Mouse (Mus musculus): Measurements from ENCODE around the gene 6430548M08Rik.

Gene 6430548M08Rik

DNA sequence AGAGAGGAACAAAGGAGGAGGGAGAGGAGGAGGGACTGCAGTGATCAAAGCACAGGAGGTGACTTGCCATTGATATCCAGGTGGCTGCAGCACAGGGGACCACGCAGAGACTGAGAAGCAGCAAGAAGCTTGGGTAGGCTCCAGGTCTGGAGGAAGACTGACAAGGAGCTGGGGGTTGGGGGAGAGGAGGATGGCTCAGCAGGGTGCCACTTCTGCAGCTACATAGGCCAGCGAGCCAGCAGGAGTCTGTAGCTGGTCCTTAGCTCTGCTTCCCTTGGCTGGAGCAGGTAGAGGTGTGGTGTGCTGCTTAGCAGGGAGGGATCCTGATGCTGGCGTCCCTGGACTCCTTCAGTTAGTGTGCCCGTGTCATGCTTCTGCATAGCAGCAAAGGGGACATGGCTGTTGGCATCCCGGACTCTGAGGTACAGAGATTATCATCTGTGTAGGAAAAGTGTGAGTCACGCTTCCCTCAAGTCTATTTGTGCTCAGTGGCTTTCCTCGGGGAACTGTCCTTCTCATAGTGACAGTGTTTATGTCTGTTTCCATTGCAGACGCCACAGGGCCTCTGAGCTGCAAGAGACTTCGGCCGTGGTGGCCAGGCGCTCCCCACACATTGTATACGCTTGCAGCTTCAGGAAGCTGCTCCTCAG, 30.8 kb downstream of the 6430548M08Rik start:
- DNase-seq (ENCODE audit: low read depth) = no peak

DNA sequence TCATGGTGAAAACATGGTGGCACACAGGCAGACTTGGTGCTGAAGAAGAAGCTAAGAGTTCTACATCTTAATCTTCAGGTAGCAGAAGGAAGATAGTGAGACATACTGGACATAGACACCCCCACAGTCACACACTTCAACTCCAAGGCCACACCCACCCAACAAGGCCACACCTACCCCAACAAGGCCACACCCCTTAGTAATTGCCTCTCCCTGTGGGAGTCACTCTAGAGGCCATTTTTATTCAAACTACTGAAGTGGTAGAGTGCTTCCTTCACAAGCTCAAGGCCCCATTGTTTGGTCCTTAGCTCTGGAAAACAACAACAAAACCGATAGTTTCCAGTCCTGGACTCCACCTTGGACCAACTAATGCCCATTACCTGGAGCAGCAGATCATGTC, 32.1 kb downstream of the 6430548M08Rik start:
- DNase-seq (ENCODE audit: low read depth) = no peak

GRCm38 (mm10) chr8:120150028-120150427, 36.1 kb downstream of the 6430548M08Rik start:
- no peak for DNase-seq (ENCODE audit: low read depth)

DNA sequence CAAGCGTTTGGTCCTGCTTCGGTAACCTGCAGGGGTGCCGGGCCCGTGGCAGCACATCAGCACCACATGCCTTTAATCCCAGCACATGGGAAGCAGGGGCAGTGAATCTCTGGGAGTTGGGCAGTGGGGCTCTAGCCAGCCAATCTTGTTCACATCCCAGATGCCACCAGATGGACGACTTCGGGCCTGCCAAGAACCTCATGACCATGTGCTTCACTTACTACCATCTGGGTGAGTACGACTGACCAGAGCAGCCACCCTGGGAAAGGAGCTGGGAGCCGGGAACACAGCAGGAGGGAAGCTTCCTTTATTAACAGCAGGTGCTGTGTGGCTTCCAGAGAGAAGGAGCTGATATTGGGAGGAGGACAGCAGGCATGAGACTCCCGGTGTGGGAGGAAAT, 37.2 kb downstream of the 6430548M08Rik start:
- no peak for DNase-seq (ENCODE audit: low read depth)

- DNase-seq (ENCODE audit: low read depth) = no peak
Observed at GRCm38 (mm10) chr8:120152636-120153035, 38.7 kb downstream of the 6430548M08Rik start.

DNA sequence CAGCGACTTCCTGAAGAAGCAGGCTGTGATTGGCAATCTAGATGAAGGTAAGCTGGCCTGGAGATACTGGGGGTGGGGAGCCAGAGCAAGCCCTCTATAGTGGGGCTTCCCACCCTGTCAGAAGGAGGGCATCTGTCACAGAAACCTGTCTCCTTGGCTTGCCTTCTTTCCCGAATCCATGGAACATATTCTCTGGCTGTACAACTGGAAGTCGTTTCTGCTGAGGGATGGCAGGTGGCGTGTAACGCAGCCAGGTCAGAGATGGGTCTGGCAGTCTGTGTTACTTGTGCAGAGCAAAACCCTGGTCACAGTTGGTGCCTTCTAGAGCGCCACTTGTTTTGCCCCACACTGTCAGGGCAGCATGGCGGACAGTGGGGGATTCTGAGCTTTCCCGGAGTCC, 46.4 kb downstream of the 6430548M08Rik start:
- DNase-seq (ENCODE audit: low read depth) = no peak

DNA sequence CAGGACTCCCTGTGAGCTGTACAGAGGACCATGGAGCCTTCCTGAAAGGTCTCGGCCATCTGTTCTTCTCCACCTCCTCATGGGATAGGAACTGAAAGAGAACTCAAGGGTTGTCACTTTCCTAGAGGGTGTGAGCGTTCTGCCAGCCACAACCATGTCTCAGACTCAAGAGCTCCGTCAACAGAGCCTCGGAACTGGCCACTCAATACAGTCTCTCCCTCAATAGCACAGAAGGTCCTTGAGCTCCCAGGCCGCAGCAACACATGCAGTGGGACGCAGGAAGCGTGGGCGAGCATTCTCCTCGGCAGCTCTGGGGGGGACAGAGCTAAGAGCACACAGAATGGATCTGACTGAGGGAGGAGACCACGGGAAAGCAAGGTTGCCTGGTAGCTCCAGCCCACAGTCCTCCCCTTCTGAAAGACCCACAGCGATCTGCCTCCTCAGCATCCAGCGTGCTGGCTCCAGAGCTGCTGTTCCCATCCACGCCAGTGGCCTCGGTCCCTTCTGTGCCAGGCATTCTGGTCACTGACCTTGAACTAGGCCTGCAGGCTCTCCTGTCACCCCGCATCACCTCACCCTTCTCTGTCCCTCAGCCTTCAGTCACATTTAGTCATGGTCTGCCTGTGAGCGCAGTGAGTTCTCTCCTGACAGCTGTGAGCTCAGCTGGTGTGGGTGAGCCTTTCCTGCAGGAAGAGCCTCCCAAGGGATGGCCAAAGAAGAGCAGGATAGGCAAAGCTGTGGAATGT, 47.9 kb downstream of the 6430548M08Rik start:
- DNase-seq (ENCODE audit: low read depth) = no peak

- DNase-seq (ENCODE audit: low read depth) = no peak
Observed at GRCm38 (mm10) chr8:120162404-120162752, 48.4 kb downstream of the 6430548M08Rik start.

DNA sequence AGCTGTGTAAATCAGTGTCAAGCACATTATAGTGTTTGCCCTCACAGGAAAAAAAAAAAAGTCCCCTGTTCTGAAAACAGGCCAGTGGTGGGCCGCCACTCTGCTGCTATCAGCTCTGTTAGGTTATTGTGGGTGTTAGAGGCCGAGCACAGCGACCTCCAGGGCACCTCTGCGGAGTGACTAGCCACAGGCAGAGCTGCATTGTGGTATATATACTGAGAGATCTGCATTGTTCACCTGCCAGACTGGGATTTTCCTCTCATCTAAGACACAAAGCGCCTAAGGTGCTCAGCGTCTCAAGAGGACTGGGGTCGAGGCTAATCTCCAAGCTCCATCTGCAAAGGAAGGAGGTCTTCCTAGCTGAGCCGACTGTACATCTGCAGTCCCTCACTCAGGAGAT, 49.4 kb downstream of the 6430548M08Rik start:
- DNase-seq (ENCODE audit: low read depth) = no peak

GRCm38 (mm10) chr8:120164026-120164425, 50.1 kb downstream of the 6430548M08Rik start:
- DNase-seq (ENCODE audit: low read depth) = no peak

DNA sequence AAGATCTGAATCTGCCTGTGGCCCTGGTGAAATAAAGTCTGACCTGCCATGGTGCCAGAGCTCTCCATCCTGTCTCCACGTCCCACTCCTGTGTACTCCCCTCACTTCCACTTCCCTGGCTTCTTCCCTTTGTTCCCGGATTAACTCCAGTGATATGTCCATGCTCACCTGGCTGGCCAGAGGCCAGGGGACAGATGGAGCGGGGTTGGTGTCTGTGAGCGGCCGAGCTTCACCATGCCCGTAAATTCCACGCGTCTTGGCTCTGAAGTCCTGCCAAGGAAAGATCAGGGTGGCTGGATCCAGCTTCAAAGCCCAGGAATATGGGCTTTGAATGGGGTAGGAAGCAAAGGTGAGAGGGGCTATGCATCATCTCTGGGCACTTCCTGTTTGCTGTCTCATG, 53.2 kb downstream of the 6430548M08Rik start:
- no peak for DNase-seq (ENCODE audit: low read depth)

- peak; percentile 30 for DNase-seq (ENCODE audit: low read depth)
Observed at GRCm38 (mm10) chr8:120167821-120168220, 53.9 kb downstream of the 6430548M08Rik start.

DNA sequence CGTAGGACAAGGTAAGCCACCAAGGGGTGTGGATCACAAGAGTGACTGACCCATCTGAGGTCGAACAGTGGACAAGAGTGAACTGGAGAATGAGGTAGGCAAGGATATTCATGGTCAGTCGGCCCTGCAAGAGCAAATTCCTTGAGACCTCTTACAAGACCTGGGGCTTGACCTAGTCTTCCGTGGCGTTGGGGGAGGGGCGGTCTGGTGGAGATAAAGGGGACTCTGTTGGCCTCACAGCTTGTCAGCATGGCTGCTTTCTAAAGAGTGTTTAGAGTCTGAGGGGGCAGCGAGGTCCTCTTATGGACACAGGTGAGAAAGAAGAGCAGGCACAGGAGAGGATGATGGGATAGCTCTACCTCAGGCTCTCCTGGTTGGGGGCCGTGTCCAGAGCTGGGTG, 55.2 kb downstream of the 6430548M08Rik start:
- DNase-seq (ENCODE audit: low read depth) = no peak

- no peak for DNase-seq (ENCODE audit: low read depth)
Observed at GRCm38 (mm10) chr8:120173195-120173594, 59.2 kb downstream of the 6430548M08Rik start.

- no peak for DNase-seq (ENCODE audit: low read depth)
Observed at GRCm38 (mm10) chr8:120174606-120175005, 60.7 kb downstream of the 6430548M08Rik start.

DNA sequence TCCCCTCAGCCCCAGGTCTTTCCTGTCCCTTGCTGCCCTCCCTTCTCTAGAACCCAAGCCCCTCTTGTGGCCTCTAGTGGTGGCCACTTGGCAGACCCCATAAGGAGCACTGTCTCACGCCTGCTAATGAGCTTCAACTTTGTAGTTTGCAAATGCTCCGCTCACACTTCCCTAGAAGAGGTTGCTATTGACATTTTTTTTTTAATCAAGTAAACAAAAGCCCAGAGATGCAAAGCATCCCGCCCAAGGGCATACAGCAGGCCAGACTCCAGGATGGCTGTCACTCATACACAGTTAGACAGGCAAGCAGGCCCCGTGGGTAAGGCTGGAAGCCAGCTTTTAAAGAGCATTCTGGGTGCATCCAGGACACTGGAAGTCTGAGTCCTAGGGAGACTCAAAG, 62.7 kb downstream of the 6430548M08Rik start:
- no peak for DNase-seq (ENCODE audit: low read depth)

DNA sequence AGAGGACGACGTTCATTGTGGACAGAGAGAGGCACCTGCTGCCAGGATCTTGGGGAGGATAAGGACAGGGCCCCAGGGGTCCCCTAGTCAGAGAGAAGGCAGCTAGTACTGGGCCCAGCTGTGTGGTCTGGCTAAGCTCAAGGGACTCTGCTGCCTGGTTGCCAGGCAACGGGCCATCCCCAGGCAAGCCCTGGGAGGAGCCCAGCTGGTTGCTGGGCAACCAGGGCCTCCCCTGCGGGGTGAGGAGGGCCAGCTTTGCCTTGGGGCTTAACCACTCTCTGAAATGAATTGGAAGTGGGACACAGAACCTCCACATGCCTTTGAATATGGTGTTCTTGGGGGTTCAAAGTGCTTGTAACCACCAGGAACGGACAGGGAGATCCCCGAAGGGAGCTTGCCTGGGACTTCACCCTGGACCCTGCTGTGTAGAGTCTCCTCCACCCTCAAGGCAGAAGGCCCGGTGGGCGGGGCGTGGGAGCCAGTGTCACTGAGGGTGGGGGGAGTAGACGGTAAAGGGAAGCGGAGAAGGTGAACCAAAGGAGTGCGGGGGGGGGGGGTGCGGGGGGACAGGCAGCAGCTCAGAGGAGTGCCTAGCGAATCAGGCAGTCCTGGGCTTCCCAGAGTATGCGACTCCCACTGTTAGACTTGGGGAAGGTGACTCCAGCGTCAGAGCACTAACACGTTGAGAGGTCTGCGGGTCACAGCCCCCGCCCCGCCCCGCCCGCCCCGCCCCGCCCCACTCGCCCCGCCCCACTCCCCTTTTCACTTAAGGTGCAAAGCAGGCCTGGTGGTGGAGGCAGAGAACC, 63.6 kb downstream of the 6430548M08Rik start, which contains the start of gene Fam92b:
Gene Fam92b (minus strand): TSS at position 149 of the 806 bp plus-strand sequence.
- DNase-seq (ENCODE audit: low read depth) = peak; percentile 83

- DNase-seq (ENCODE audit: low read depth) = no peak
Observed at GRCm38 (mm10) chr8:120178124-120178514, 64.2 kb downstream of the 6430548M08Rik start.

DNA sequence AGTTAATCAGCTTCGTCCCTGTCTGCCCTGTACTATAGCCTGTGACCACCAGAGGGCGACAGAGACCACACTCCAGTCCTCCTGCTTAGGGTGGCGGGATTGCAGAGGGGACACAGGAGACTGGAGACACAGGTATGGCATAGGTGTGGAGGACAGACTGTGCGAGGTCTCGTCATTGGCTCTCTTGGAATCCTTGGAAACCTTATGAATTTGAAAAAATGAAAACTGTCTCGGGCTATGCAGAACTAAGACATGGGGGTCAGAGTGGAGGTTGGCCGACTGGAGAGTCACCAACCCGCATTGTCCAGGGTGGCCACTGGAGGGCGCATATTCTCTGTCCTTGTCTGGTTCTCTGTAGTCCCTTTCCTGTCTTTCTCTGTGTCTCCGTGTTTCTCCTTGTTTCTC, 65.1 kb downstream of the 6430548M08Rik start:
- peak; percentile 93 for DNase-seq (ENCODE audit: low read depth)

DNA sequence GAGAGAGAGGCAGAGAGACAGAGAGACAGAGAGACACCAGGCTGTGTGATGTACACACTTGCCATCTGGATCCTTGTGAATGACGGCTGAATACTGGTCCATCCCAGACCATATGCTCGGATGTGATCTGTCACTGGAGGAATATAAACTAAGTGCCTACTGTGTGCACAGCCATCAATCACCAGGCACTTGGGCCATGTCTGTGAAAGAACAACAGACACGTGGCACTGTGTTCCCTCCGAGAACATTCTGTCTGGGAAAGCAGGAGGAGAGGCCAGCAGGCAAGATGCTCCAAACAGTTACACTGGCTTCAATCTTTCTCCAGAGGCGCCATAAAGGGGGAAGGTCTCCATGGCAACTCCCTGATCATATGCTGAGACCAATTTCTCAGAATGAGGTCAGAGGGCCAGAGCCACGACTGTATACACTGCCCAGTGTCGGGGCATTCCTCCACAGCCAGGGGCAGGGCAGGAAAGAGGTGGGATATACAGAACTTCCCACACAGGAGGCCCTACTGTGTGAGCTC, 66.6 kb downstream of the 6430548M08Rik start:
- DNase-seq (ENCODE audit: low read depth) = no peak

DNA sequence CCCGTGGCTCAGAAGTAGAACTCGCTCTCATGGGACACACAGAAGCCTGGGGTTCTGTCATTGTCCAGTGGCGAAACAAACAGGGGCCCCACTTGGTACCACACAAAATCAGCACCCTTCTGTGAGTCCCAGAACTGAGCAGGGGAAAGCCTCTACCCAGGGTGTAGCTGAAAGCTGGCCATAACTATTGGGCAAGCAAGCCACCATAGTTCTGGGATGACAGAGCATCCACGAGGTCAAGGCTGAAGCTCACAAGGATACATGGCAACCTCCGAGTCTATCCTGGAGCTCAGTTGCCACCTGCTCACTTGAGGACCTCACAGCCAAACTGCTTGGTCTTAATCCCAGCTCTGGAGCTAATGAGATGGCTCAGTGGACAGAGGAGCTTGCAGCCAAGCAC, 67.3 kb downstream of the 6430548M08Rik start:
- DNase-seq (ENCODE audit: low read depth) = no peak

- DNase-seq (ENCODE audit: low read depth) = no peak
Observed at GRCm38 (mm10) chr8:120181861-120182414, 68.0 kb downstream of the 6430548M08Rik start.

All from NIH3T3 (cell line).